Mouse (Mus musculus): ENCODE results near the gene Ube3b.

DNA sequence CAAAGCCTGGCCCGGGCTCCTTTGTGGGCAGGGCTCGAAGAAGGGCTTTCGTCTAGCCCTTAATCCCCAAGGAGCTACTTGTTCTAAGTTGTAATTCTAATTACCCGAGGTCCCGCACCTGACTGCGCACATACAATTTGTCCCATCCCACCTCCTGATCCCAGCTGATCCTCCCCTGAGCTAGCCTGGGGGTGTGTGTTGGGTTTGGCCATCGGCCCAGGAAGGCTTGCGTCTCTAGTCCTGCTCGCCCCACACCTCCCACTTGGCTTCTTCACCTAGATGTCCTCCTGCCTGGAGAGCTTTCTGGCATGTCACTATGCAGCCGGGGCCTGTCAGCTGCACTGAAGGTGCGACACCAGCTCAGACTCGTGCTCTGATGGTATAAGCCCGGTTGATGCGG lies 55.2 kb downstream of the Ube3b start:
- TF ChIP-seq POLR2A (IDR thresholded peaks at IDR 0.05; ENCODE audit: extremely low read depth, insufficient read depth, low read length), result no peak
- no peak for TF ChIP-seq CTCF (IDR thresholded peaks at IDR 0.05; ENCODE audit: extremely low read depth, insufficient read depth, low read length)
